Mouse (Mus musculus) C2C12 (cell line): Measurements from ENCODE around the gene Gm9736.
"Not testable (repeated sequence)": the region's sequence is repeated elsewhere in the genome, so short reads cannot be mapped to it uniquely, and the experiment has no call there.

Experiments used
- CEBPB ChIP-seq: IDR thresholded peaks from one replicate; pipeline ENCODE4 v1.6.1; 2011; ENCODE audit warnings: low read depth, mild to moderate bottlenecking, control low read depth, moderate library complexity
- CTCF ChIP-seq: IDR thresholded peaks from one replicate; pipeline ENCODE4 v1.5.1; 2011; ENCODE audit not compliant: control insufficient read depth, insufficient read depth, insufficient read length
- MYOD1 ChIP-seq: IDR thresholded peaks from one replicate; pipeline ENCODE4 v1.6.1; 2011; ENCODE audit warnings: low read depth; ENCODE audit not compliant: control insufficient read depth, insufficient read length

DNA sequence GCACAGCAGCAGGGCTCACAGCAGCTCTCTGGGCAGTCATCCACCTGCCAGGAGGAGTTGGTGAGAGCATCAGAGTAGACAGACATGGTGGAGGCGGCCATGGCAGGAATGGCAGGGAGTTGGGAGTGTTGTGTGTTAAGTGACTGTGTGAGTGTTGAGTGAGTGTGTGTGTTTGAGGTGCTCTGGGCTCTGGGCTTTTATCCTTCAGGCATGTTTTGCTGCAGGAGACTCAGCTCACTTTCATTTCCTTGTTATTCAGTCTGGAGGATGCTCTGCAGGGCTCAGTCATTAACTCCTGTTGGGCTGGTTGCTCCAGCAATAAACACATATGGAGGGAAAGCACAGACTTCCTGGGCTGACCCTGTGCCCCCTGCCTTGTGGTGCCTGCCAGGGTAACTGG is 31.3 kb upstream of the Gm9736 start, which contains the start of gene Gm3250:
- not testable (repeated sequence) for TF ChIP-seq MYOD1, CTCF, CEBPB
